Mouse (Mus musculus) embryonic facial prominence, embryonic 14.5 days (tissue): ENCODE measurements at regions not wholly inside any gene's neighbourhood (a gene's known extent, or its start where the extent isn't known, plus 50 kb on each side); places are given as distances from the start of the nearest gene placed in this dataset.

Experiments
- ATAC-seq: fragments of 200-750 bp; cut with Nextera tagmentation; 2 replicates; pipeline ENCODE4 v1.8.0; 2017; ENCODE audit warnings: low read depth, moderate number of reproducible peaks, moderate TSS enrichment
- DNase-seq: peaks from one replicate; pipeline ENCODE4 v3.0.0-alpha.2; 2015; ENCODE audit warnings: low spot score
- H3K27ac ChIP-seq: fragments of 300-500 bp; sonication (generic); replicated peaks from 2 replicates; pipeline ENCODE4 v1.5.1; 2014; ENCODE audit warnings: low read depth, mild to moderate bottlenecking, low read length, moderate library complexity
- H3K27me3 ChIP-seq: fragments of 300-500 bp; sonication (generic); replicated peaks from 2 replicates; pipeline ENCODE4 v1.6.1; 2014; ENCODE audit warnings: low read length; ENCODE audit not compliant: control insufficient read depth, insufficient read depth
- H3K36me3 ChIP-seq: fragments of 300-500 bp; sonication (generic); 2 replicates; pipeline ENCODE4 v1.6.1; 2014; ENCODE audit warnings: low read length, mixed read lengths; ENCODE audit not compliant: control insufficient read depth, insufficient read depth
- H3K4me1 ChIP-seq: fragments of 300-500 bp; sonication (generic); 2 replicates; pipeline ENCODE4 v1.6.1; 2014; ENCODE audit warnings: antibody characterized with exemption, low read length; ENCODE audit not compliant: control insufficient read depth, insufficient read depth
- H3K4me2 ChIP-seq: fragments of 300-500 bp; sonication (generic); 2 replicates; pipeline ENCODE4 v1.6.1; 2014; ENCODE audit warnings: low read depth, mild to moderate bottlenecking, low read length, moderate library complexity, mixed read lengths
- H3K4me3 ChIP-seq: fragments of 300-500 bp; sonication (generic); 2 replicates; pipeline ENCODE4 v1.5.1; 2014; ENCODE audit warnings: low read depth, mild to moderate bottlenecking, low read length
- H3K9ac ChIP-seq: fragments of 300-500 bp; sonication (generic); 2 replicates; pipeline ENCODE4 v1.6.1; 2014; ENCODE audit warnings: low read depth, mild to moderate bottlenecking, low read length, moderate library complexity, mixed read lengths
- H3K9me3 ChIP-seq: fragments of 300-500 bp; sonication (generic); 2 replicates; pipeline ENCODE4 v1.6.1; 2016; ENCODE audit warnings: low read length; ENCODE audit not compliant: control insufficient read depth
- WGBS: fragments of 180-500 bp; shearing (Covaris S2); extraction: QIAGEN DNeasy Blood & Tissue Kit; methylation state at CpG from one replicate; pipeline ENCODE4 v1.1.7; 2014; 5-methylcytosine and 5-hydroxymethylcytosine counted together

DNA sequence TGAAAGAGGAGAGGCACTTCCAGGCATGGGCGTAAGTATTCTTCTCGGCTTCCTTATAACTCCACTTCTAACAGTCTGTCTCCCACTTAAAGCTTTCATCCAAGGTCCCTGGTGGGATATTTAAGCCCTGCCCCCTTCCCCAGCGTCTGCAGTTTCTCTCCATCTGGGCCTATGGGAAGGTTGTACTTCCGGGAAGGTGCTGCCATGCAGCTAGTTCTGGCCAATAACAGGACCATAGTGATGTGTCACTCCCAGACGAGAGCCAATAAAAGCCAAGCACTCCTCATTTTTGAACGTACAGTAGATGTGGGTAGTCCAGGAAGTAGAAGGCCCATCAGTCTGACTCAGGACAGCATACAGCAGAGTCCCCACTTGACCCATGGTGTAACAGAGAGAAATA lies 121.0 kb downstream of the Drd1 start:
- Histone ChIP-seq H3K27ac (no peak overlapping the region), H3K4me3 (no peak overlapping the region), H3K36me3 (no peaks in the 10 kb centered on the region), H3K27me3 (no peaks in the 10 kb centered on the region), H3K9ac (no peak overlapping the region), H3K4me2 (no peak overlapping the region), H3K4me1 (no peaks in the 10 kb centered on the region), H3K9me3 (no peaks in the 10 kb centered on the region)
- WGBS = 82% methylated on average over 6 of the region's 6 CpGs
- DNase-seq = no peak
- ATAC-seq = no peak

DNA sequence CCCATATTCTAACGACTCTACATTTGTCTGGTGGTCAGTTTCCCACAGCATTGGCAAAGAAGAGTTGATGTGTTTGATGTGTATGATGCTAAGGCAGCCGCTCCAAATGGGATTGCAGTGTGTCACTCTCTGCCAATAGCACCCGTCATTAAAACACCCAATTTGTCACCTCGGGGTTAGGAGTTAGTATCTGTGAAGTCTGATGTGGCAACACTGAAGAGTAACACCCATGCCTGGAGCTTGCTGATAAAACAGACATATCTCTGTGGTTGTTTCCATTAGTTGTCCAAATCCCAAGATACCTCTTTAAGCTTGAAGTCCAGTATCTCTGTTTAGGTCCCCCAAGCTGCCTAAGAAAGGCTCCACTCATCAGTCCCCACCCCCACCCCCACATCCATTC lies 129.4 kb downstream of the Drd1 start:
- 83% methylated on average over 4 of the region's 4 CpGs for WGBS
- Histone ChIP-seq H3K36me3 (no peaks in the 10 kb centered on the region), H3K4me2 (no peak overlapping the region), H3K27me3 (no peaks in the 10 kb centered on the region), H3K9me3 (no peaks in the 10 kb centered on the region), H3K4me3 (no peak overlapping the region), H3K9ac (no peak overlapping the region), H3K27ac (no peak overlapping the region), H3K4me1 (no peaks in the 10 kb centered on the region)
- DNase-seq = no peak
- ATAC-seq = no peak

DNA sequence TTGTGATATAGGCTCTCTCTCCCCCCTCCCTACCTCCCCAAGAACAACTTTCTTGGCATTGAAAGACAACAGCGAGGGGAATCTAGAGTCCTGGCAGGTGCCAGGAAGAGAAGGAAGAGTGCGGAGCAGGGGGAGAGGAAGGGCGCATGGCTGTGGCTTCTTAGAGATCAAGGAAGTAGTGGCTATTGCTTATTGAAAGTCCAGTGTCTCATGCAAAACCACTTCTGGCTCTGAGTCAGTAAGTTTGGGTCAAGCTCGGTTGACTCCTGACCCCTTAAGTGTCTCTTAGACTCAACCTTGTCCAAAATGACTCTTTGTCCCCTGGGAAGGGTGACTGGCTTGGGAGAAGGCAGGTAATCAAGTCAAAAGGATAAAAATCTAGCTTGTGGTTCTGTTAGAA lies 131.1 kb downstream of the Drd1 start:
- Histone ChIP-seq H3K36me3 (no peaks in the 10 kb centered on the region), H3K9me3 (no peaks in the 10 kb centered on the region), H3K27me3 (no peaks in the 10 kb centered on the region), H3K4me3 (no peak overlapping the region), H3K27ac (no peak overlapping the region), H3K4me2 (no peak overlapping the region), H3K9ac (no peak overlapping the region), H3K4me1 (no peaks in the 10 kb centered on the region)
- DNase-seq (no peak), ATAC-seq (no peak)
- WGBS = 86% methylated on average over 4 of the region's 4 CpGs

DNA sequence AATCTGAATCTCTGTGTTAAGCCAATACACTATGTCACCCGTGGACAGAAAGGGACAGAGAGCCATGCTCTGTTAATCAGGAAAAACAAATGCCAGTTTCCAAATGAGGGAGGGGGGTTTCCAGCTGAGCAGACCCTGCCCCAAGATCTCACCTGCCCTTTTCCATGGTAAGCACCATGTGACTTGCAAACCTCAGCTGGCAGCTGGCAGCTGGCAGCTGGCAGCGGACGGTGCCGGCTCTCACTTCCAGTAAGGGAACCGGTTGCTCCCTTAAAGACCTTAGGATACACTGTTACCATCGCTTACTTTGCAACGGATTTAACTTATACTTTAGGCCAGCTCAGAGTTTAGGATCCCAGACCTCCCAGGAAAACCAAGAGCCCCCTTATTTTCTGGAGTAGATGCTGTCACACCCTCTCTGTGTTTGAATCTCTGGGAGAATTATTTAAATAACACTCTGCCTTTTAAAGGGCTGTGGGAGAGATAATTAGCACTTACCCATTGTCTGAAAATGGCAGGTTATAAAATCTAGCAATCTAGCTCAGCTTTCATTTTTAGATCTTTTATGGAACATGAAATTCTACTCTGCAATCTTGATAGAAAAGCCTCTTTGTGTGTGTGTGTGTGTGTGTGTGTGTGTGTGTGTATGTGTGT lies 131.7 kb downstream of the Drd1 start:
- Histone ChIP-seq H3K4me2 (no peak overlapping the region), H3K27me3 (no peaks in the 10 kb centered on the region), H3K4me1 (no peaks in the 10 kb centered on the region), H3K27ac (no peak overlapping the region), H3K9me3 (no peaks in the 10 kb centered on the region), H3K4me3 (no peak overlapping the region), H3K36me3 (no peaks in the 10 kb centered on the region), H3K9ac (no peak overlapping the region)
- DNase-seq (peak; percentile 29), ATAC-seq (no peak; the same call in 1 of the 2 replicates)
- 79% methylated on average over 7 of the region's 7 CpGs for WGBS

DNA sequence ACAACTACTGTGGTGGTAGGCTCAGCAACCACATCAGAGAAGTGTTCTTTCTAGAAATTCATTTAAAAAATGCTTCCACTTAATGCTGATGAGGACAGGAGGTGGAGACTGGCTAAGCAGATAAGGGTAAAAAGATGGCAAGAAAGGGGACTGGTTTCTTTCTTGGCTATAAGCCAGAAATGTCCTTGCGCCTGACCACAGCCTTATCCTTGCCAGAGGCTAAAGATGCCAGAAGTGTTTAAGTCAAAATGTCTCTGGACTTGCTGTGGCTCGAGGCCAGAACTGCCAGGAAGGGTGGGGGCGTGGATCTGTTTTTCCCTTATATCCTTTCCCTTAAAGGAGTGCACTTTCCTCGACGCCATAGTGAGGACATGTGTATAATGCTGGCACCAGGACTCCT lies 133.7 kb downstream of the Drd1 start:
- Histone ChIP-seq H3K27me3 (no peaks in the 10 kb centered on the region), H3K27ac (no peak overlapping the region), H3K9ac (no peak overlapping the region), H3K4me1 (no peaks in the 10 kb centered on the region), H3K36me3 (no peaks in the 10 kb centered on the region), H3K4me2 (no peak overlapping the region), H3K4me3 (no peak overlapping the region), H3K9me3 (no peaks in the 10 kb centered on the region)
- no peak for ATAC-seq
- no peak for DNase-seq
- 62% methylated on average over 5 of the region's 5 CpGs for WGBS

DNA sequence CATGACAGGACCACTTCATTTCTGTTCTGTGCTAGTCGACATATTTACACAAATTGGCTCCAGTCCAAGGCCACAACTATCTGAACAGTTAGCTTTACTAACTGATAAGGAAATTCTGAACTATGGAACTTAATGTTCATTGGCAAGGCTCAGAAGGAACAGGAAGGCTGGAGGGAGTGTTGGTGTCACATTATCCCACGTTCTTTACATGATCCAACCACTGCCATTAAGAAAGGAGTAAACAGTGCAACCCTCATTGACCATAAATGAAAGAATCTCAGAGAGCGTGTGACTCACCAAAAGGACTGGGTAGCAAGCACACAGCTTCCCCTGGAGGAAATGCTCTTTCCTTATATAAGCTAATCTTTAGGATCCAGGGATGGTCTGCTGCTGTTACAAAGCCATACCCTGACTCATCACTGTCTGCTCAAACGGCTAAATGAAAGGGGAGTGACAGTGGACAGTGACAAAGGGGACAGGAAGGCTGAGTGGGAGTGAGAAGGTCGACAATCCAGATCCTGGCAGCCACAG lies 135.6 kb downstream of the Drd1 start:
- Histone ChIP-seq H3K4me3 (no peak overlapping the region), H3K4me1 (no peaks in the 10 kb centered on the region), H3K27me3 (no peaks in the 10 kb centered on the region), H3K4me2 (no peak overlapping the region), H3K27ac (no peak overlapping the region), H3K36me3 (no peaks in the 10 kb centered on the region), H3K9ac (no peak overlapping the region), H3K9me3 (no peaks in the 10 kb centered on the region)
- DNase-seq (no peak), ATAC-seq (no peak)
- 57% methylated on average over 5 of the region's 5 CpGs for WGBS

DNA sequence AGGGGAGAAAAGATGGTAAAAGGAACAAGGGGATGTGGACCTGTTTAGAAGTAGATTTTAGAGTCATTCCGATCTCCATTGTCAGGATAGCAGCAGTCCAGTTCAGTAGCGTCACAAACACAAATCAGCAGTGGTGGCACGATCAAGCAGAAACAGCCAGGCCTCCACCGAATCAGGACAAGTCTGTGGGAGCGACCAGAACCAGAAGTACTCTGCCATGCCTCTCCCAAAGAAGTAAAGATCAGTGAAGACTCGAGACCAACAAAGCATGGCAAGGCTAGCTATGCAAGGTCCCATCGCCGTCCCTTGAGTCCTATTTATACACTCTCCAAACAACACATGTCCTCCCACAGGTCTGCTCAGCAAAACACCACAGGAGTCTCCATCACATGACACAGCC lies 140.0 kb downstream of the Drd1 start:
- ATAC-seq = no peak
- no peaks in the 10 kb centered on the region for H3K36me3 ChIP-seq
- H3K27me3 ChIP-seq = no peaks in the 10 kb centered on the region
- no peak for DNase-seq
- H3K27ac ChIP-seq = no peak overlapping the region
- 85% methylated on average over 8 of the region's 8 CpGs for WGBS
- no peak overlapping the region for H3K4me3 ChIP-seq
- H3K9ac ChIP-seq = no peak overlapping the region
- H3K4me2 ChIP-seq = no peak overlapping the region
- H3K9me3 ChIP-seq = no peaks in the 10 kb centered on the region
- no peaks in the 10 kb centered on the region for H3K4me1 ChIP-seq

DNA sequence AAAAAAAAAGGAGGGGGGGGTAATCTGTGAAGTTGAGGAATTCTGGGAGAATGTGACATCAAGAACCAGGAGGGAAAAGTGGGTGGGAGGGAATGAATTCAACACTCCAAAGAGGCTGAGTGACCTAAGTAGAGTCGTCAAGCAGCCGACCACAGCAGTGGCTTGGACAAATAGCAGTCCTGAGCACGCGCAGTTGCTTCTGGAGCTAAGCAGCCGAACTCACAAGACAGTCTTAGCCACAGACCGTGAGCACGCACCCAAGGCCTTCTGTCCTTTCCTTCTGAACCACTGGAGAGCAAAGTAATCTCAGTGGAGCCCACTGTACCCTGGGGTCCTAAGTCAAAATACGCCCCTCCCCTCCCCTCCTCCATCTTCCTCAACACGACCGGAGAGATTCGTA lies 141.1 kb downstream of the Drd1 start:
- ATAC-seq = no peak
- no peak overlapping the region for H3K4me3 ChIP-seq
- 84% methylated on average over 11 of the region's 11 CpGs for WGBS

DNA sequence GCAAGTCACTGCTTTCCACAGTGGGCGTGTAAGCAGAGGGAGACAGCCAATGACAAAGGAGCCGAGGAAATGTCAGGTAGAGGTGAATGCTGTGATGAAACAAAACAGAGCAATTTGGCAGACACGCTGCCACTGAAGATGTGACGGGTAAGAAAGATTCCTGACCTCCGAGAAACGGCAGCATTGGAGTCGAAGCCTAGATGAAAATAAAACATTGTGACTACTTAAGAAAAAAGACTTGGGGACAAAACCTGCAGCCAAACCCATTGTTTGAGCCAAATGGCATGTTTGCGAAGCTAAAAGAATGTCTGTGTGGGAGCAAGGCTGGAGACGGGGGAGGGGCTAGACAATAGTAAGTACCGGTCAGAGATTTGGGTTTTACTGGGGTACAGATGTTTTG lies 142.0 kb downstream of the Drd1 start:
- Histone ChIP-seq H3K27ac (no peak overlapping the region), H3K4me2 (no peak overlapping the region), H3K9me3 (no peaks in the 10 kb centered on the region), H3K4me1 (no peaks in the 10 kb centered on the region), H3K36me3 (no peaks in the 10 kb centered on the region), H3K4me3 (no peak overlapping the region), H3K27me3 (no peaks in the 10 kb centered on the region), H3K9ac (no peak overlapping the region)
- ATAC-seq (no peak), DNase-seq (no peak)
- 73% methylated on average over 10 of the region's 10 CpGs for WGBS

More for the DNA sequence above, 141.1 kb downstream of the Drd1 start:
- no peaks in the 10 kb centered on the region for H3K27me3 ChIP-seq
- H3K9me3 ChIP-seq = no peaks in the 10 kb centered on the region
- H3K36me3 ChIP-seq = no peaks in the 10 kb centered on the region
- H3K4me1 ChIP-seq = no peaks in the 10 kb centered on the region
- no peak for DNase-seq
- no peak overlapping the region for H3K27ac ChIP-seq
- no peak overlapping the region for H3K4me2 ChIP-seq
- no peak overlapping the region for H3K9ac ChIP-seq
